Mouse (Mus musculus) testis, adult 2 months (tissue): ENCODE results near the gene Cdh23.

Experiments
- CTCF ChIP-seq: fragments of 200-500 bp; IDR thresholded peaks from 2 replicates; pipeline ENCODE4 v1.5.1; 2012; ENCODE audit warnings: low read depth, mild to moderate bottlenecking, inconsistent platforms, low read length, moderate library complexity; ENCODE audit not compliant: control insufficient read depth, insufficient read depth, insufficient replicate concordance
- POLR2A ChIP-seq: fragments of 200-500 bp; IDR thresholded peaks from 2 replicates; pipeline ENCODE4 v1.6.1; 2012; ENCODE audit warnings: low read depth, mild to moderate bottlenecking, inconsistent platforms, low read length, moderate library complexity; ENCODE audit not compliant: control insufficient read depth

DNA sequence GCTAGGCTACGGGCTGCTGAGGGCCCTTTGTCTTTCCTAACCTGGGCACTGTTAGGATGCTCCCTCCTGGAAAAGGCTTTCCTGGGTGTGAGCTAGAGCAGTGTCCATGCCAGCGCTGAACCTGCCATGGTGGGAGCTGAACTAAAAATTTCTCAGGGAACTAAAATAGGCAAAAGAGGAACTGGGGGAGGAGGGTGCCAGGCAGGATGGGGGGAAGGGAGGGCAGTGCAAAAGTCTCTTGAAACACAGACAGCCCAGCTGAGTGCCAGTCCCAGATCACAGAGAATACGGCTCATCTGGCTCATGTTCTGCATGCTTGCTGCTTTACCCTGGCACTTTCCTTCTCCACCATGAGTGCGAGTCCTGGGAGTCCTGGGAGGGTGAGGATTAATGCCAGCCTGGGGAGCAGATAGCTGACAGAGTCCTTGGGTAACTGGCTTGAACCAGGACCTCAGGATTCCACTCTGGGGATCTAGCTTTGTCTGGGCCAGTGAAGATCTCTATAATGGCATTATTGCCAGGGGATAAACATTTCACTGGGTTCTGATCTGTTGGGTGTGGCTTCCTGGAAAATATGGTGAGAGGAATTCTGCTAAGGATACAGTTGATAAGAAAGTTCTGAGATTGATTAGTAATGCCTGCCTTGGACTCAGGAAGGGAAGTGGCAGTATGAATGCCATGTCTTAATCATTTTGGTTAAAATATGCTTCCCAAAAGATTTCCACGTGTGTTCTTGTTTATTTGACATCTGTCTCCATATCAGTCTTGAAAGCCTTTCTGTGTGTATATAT is 324.5 kb downstream of the Cdh23 start:
- TF ChIP-seq POLR2A (no peak), CTCF (no peak)
